Mouse (Mus musculus): ENCODE results near the gene Hdgfl3. TPM values are rescaled to one million over a fixed set of nuclear protein-coding genes. Genes with fewer than 3 reads are reported as not detected.

The Hdgfl3 gene
- polyA plus RNA-seq, 1 experiment: 3.1 TPM

DNA sequence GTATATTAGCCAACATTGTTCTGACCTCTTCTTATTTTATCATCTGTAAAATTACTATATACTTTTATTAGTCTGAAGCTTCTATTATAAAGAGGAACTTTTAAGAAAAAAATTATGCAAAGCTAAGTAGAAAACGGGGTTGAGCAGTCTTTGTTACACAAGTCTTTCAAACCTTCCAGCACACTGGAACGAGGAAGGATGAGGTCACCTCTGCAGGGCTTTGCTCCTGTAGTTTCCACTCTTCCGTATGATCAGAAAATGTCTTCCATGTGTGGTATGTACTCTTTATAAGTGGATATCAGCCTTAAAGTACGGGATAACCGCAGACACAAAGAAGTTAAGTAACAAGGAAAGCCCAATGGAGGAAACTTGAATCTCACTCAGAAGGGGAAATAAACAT lies 98.8 kb downstream of the Hdgfl3 start:
- H3K27ac ChIP-seq (replicated peaks; ENCODE audit: low read depth, low read length): no peak overlapping the region
- H3K4me3 ChIP-seq (ENCODE audit: insufficient read depth, low read depth, low read length): no peak overlapping the region
- H3K4me1 ChIP-seq (ENCODE audit: control insufficient read depth, insufficient read depth, insufficient read length, low read length): no peaks in the 10 kb centered on the region

DNA sequence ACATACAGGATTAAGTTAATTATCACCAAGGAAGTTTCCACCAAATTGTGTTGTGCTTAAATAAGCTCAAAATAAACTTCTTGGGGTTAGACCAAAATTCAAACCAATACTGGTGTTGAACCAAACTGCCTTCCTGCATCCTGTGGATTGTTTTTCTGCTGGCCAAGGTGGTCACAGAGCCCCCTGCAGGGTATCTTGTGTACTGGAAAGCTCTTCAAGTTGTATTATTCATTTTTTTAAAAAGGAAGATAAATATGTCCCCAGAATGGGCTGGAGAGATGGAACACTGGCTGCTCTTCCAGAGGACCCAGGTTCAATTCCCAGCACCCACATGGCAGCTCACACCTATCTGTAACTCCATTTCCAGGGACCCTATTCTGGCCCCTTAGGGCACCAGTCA lies 99.4 kb downstream of the Hdgfl3 start:
- H3K4me1 ChIP-seq (ENCODE audit: control insufficient read depth, insufficient read depth, insufficient read length, low read length): peaks cover 2% of the 10 kb centered on the region; the same call in 1 of the 2 replicates

More for the DNA sequence above, 99.4 kb downstream of the Hdgfl3 start:
- no peak overlapping the region for H3K4me3 ChIP-seq (ENCODE audit: insufficient read depth, low read depth, low read length)
- H3K27ac ChIP-seq (replicated peaks; ENCODE audit: low read depth, low read length): no peak overlapping the region

Other genes starting within 250 kb of the Hdgfl3 start
- gene Homer2, start 226.9 kb downstream of the Hdgfl3 start, polyA plus RNA-seq (2012; ENCODE audit: insufficient read depth, insufficient read length, missing spikeins): 1.0 and 1.1 TPM in 2 replicates
- gene Ramac, start 171.5 kb downstream of the Hdgfl3 start, polyA plus RNA-seq (2012; ENCODE audit: insufficient read depth, insufficient read length, missing spikeins): 30.5 and 35.6 TPM in 2 replicates
- 26.6 and 31.2 TPM in 2 replicates for gene 3110040N11Rik, start 145.0 kb downstream of the Hdgfl3 start, polyA plus RNA-seq (2012; ENCODE audit: insufficient read depth, insufficient read length, missing spikeins)
- gene Btbd1, start 105.0 kb downstream of the Hdgfl3 start, polyA plus RNA-seq (2012; ENCODE audit: insufficient read depth, insufficient read length, missing spikeins): 193 and 285 TPM in 2 replicates
- gene Gm10160, start 78.7 kb downstream of the Hdgfl3 start, polyA plus RNA-seq (2012; ENCODE audit: insufficient read depth, insufficient read length, missing spikeins): not detected in 2 replicates
- 21.2 and 24.4 TPM in 2 replicates for gene Tm6sf1, start 75.5 kb downstream of the Hdgfl3 start, polyA plus RNA-seq (2012; ENCODE audit: insufficient read depth, insufficient read length, missing spikeins)
- gene Bnc1, start 57.8 kb upstream of the Hdgfl3 start, polyA plus RNA-seq (2012; ENCODE audit: insufficient read depth, insufficient read length, missing spikeins): not detected in 2 replicates
- 1.9 and 2.7 TPM in 2 replicates for gene Sh3gl3, start 239.4 kb upstream of the Hdgfl3 start, polyA plus RNA-seq (2012; ENCODE audit: insufficient read depth, insufficient read length, missing spikeins)

All from brown adipose tissue, adult 24 weeks (tissue).